Mouse (Mus musculus) adrenal gland, adult 2 months (tissue): Measurements from ENCODE around the gene Prrc2c. TPM values are rescaled to one million over a fixed set of nuclear protein-coding genes. Genes with fewer than 3 reads are reported as not detected.

ENCODE experiments used
- microRNA-seq, 2 experiments: library from miRNA; unstranded; fragments of <30 nt; microRNA quantifications; one replicate each; pipeline ENCODE4 v1.2.0; 2021
- polyA plus RNA-seq: library from polyadenylated mRNA; depleted of rRNA; stranded (reverse); fragments of >200 nt; gene quantifications from 2 replicates; pipeline ENCODE4 v1.2.3, GENCODE M21; 2012; rRNA removed
- total RNA-seq, 2 experiments: library from RNA; stranded (reverse); gene quantifications; 2 replicates each; pipeline ENCODE4 v1.2.3; 2021

Gene Prrc2c
- total and polyA plus RNA-seq, 3 experiments: 43.9 to 229 (median 92.4) TPM

Small RNA genes within 50 kb of the gene (microRNA-seq; reads per million reads assigned to microRNA genes)
- gene Gm27616: 0 reads per million in 2 experiments

Other genes starting within 250 kb of the Prrc2c start
- 10 to 100 TPM; 13.2 to 18.3 TPM for gene Mettl13, start 192.0 kb downstream of the Prrc2c start, total RNA-seq
- gene Mettl13, start 192.0 kb downstream of the Prrc2c start, polyA plus RNA-seq: 4.7 and 6.2 TPM in 2 replicates
- 10 to 100 TPM; 31.1 to 41.2 TPM for gene Vamp4, start 170.0 kb downstream of the Prrc2c start, total RNA-seq
- 12.1 and 15.2 TPM in 2 replicates for gene Vamp4, start 170.0 kb downstream of the Prrc2c start, polyA plus RNA-seq
- gene Myoc, start 101.4 kb downstream of the Prrc2c start, total RNA-seq: 1 to 10 TPM; 2.1 to 4.7 TPM
- gene Myoc, start 101.4 kb downstream of the Prrc2c start, polyA plus RNA-seq: 0.76 and 1.4 TPM in 2 replicates
- gene Myocos, start 82.3 kb downstream of the Prrc2c start, total RNA-seq: not detected
- not detected in 2 replicates for gene Myocos, start 82.3 kb downstream of the Prrc2c start, polyA plus RNA-seq
- 1 to 10 TPM; 1.2 to 2.1 TPM for gene Fmo4, start 73.4 kb upstream of the Prrc2c start, total RNA-seq
- 0.17 and 0.46 TPM in 2 replicates for gene Fmo4, start 73.4 kb upstream of the Prrc2c start, polyA plus RNA-seq
- gene Fmo1, start 126.1 kb upstream of the Prrc2c start, total RNA-seq: 100 to 1,000 TPM; 241 to 652 TPM
- gene Fmo1, start 126.1 kb upstream of the Prrc2c start, polyA plus RNA-seq: 20.8 and 29.8 TPM in 2 replicates
- 10 to 100 TPM; 45.6 to 72.3 TPM for gene Fmo2, start 158.2 kb upstream of the Prrc2c start, total RNA-seq
- 2.4 and 10.4 TPM in 2 replicates for gene Fmo2, start 158.2 kb upstream of the Prrc2c start, polyA plus RNA-seq
- not detected for gene Fmo6, start 197.0 kb upstream of the Prrc2c start, total RNA-seq
- not detected in 2 replicates for gene Fmo6, start 197.0 kb upstream of the Prrc2c start, polyA plus RNA-seq
- under 1 TPM in 1 of 2 experiments, not detected in 1; 0.75 TPM for gene Fmo3, start 244.0 kb upstream of the Prrc2c start, total RNA-seq
- not detected in 2 replicates for gene Fmo3, start 244.0 kb upstream of the Prrc2c start, polyA plus RNA-seq